Mouse (Mus musculus): ENCODE results near the gene Tiam1. TPM values are rescaled to one million over a fixed set of nuclear protein-coding genes. Genes with fewer than 3 reads are reported as not detected.
A peak's percentile ranks its signal among the peaks of the same experiment; 100 is the strongest.

The Tiam1 gene
- polyA plus RNA-seq, 1 experiment from 2014 or later: 18.4 TPM

- Histone ChIP-seq H3K4me3 (no peak overlapping the region), H3K27me3 (ENCODE audit: poor library complexity, severe bottlenecking) (no peaks in the 10 kb centered on the region), H3K9me3 (no peaks in the 10 kb centered on the region), H3K4me1 (peaks cover 32% of the 10 kb centered on the region), H3K36me3 (replicated peaks) (peaks cover 11% of the 10 kb centered on the region), H3K27ac (no peak overlapping the region)
- DNase-seq (ENCODE audit: extremely low spot score, low spot score): no peak
- WGBS: 100% methylated on average over 1 of the region's 1 CpGs
Measured at GRCm38 (mm10) chr16:89948040-89948439, 195.5 kb downstream of the Tiam1 start.

- H3K36me3 ChIP-seq (replicated peaks): no peaks in the 10 kb centered on the region
- WGBS: 95% methylated on average over 11 of the region's 11 CpGs
- no peaks in the 10 kb centered on the region for H3K27me3 ChIP-seq (ENCODE audit: poor library complexity, severe bottlenecking)
- H3K4me1 ChIP-seq: peaks cover 41% of the 10 kb centered on the region
- no peak for DNase-seq (ENCODE audit: extremely low spot score, low spot score)
- H3K9me3 ChIP-seq: no peaks in the 10 kb centered on the region
- no peak overlapping the region for H3K4me3 ChIP-seq
- no peak overlapping the region for H3K27ac ChIP-seq
Measured at GRCm38 (mm10) chr16:89946816-89947215, 196.8 kb downstream of the Tiam1 start.

DNA sequence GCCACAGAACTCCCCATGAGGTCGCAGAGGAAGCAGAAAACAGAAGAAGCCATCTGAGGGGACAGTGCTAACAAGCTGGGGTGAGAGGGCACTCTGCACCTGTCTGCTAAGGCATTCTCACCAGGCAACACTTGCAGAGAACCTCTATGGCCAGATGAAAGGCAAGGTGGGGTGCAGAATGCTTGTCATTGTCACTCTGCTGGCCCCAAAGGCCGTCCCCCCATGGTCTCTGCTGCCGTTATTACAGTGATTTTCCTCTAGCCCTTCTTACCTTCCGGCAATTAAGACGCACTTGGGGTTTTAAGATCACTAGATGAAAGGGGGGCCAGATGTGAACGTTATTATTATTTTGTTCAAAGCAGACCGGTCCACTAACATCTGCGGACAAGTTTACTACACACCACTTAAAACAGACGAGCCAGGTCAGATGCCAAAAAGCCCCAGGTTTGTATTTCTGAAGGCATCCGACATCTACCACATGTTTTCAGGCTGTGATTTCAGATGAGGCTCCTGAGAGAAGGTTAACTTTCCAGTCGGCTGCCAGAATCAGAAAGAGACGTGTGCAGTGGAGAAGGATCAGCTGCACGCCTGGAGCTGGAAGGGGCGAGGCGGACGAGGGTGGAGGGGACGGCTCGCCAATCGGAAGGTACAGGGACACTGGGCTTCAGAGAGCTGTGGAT is 198.8 kb downstream of the Tiam1 start:
- no peak for DNase-seq (ENCODE audit: extremely low spot score, low spot score)
- H3K27me3 ChIP-seq (ENCODE audit: poor library complexity, severe bottlenecking): no peaks in the 10 kb centered on the region
- peaks cover 5% of the 10 kb centered on the region; the same call in 1 of the 2 replicates for H3K9me3 ChIP-seq
- H3K4me3 ChIP-seq: peak overlapping the region; percentile 27
- H3K27ac ChIP-seq: peak overlapping the region; percentile 62
- peaks cover 37% of the 10 kb centered on the region for H3K4me1 ChIP-seq
- H3K36me3 ChIP-seq (replicated peaks): peaks cover 4% of the 10 kb centered on the region
- WGBS: 37% methylated on average over 19 of the region's 19 CpGs

DNA sequence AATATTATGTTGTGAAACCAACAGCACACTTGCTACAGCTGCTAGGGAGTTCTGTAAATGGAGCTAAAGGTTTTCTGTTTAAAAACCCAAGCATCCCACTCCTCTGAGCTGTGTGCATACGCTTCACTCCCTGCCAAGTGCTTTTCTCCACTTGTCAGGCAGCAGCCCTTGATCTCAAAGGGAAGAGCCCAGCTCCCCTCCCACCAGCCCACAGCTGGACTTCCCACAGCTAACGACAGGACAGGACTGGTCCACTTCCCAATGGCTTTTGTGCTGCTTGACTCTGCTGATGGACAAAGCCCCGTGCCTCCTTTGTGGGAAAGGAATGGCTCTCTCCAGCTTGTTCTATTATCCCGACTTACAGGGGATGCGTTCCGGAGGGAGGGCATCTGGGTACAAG is 199.5 kb downstream of the Tiam1 start:
- peak overlapping the region; percentile 62 for H3K27ac ChIP-seq
- H3K9me3 ChIP-seq: peaks cover 5% of the 10 kb centered on the region; the same call in 1 of the 2 replicates
- H3K4me3 ChIP-seq: peak overlapping the region; percentile 27
- WGBS: 6% methylated on average over 6 of the region's 6 CpGs
- no peaks in the 10 kb centered on the region for H3K27me3 ChIP-seq (ENCODE audit: poor library complexity, severe bottlenecking)
- DNase-seq (ENCODE audit: extremely low spot score, low spot score): peak; percentile 62
- peaks cover 4% of the 10 kb centered on the region for H3K36me3 ChIP-seq (replicated peaks)
- peaks cover 41% of the 10 kb centered on the region for H3K4me1 ChIP-seq

GRCm38 (mm10) chr16:89943267-89943971 is 200.2 kb downstream of the Tiam1 start:
- peaks cover 48% of the 10 kb centered on the region for H3K4me1 ChIP-seq
- no peak for DNase-seq (ENCODE audit: extremely low spot score, low spot score)

DNA sequence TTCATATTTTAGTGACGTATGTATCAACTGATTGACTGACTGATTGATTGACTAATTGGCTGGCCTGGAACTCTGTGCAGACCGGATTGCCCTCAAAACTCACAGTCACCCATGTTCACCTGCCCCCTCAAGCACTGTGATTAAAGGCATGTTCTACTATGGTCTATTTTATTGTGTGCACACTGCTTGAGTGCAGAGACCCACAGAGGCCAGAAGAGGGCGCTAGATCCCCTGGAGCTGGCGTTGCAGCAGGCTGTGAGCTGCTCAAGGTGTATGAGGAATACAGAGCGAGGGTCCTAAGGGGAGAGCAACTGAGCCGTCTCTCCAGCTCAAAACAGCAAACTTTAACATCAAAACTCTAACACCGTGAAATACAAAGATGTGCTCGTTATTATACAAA is 202.9 kb downstream of the Tiam1 start:
- H3K4me1 ChIP-seq: peaks cover 50% of the 10 kb centered on the region
- no peak for DNase-seq (ENCODE audit: extremely low spot score, low spot score)
- H3K27me3 ChIP-seq (ENCODE audit: poor library complexity, severe bottlenecking): no peaks in the 10 kb centered on the region
- H3K9me3 ChIP-seq: peaks cover 5% of the 10 kb centered on the region; the same call in 1 of the 2 replicates
- peaks cover 4% of the 10 kb centered on the region for H3K36me3 ChIP-seq (replicated peaks)
- no peak overlapping the region for H3K27ac ChIP-seq
- H3K4me3 ChIP-seq: no peak overlapping the region
- 85% methylated on average over 8 of the region's 8 CpGs for WGBS

More at GRCm38 (mm10) chr16:89943267-89943971, 200.2 kb downstream of the Tiam1 start:
- Histone ChIP-seq H3K27ac (peak overlapping the region; percentile 62), H3K4me3 (peak overlapping the region; percentile 27), H3K27me3 (ENCODE audit: poor library complexity, severe bottlenecking) (no peaks in the 10 kb centered on the region), H3K9me3 (peaks cover 5% of the 10 kb centered on the region; the same call in 1 of the 2 replicates), H3K36me3 (replicated peaks) (peaks cover 4% of the 10 kb centered on the region)
- WGBS: 13% methylated on average over 19 of the region's 19 CpGs

DNA sequence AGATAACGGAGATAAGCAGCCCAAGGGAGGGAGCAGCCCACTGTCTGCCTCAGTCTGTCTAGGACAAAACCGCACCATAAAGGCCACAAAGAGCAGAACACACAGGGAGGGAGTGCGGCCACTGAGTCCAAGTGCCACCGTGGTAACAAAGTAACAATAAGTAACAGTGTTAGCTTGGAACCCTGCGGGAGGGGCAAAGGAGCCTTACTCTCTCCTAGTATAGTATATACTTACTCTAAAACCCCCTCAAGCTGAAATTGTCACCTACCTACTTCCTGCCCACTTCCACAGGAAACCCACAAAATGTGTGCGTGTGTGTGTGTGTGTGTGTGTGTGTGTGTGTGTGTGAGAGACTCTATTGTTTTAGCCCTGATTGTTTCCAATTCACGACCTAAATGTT is 205.3 kb downstream of the Tiam1 start:
- H3K4me3 ChIP-seq: no peak overlapping the region
- no peaks in the 10 kb centered on the region for H3K27me3 ChIP-seq (ENCODE audit: poor library complexity, severe bottlenecking)
- 59% methylated on average over 7 of the region's 7 CpGs for WGBS
- peaks cover 5% of the 10 kb centered on the region; the same call in 1 of the 2 replicates for H3K9me3 ChIP-seq
- no peak for DNase-seq (ENCODE audit: extremely low spot score, low spot score)
- peaks cover 26% of the 10 kb centered on the region for H3K4me1 ChIP-seq
- H3K36me3 ChIP-seq (replicated peaks): peaks cover 4% of the 10 kb centered on the region
- no peak overlapping the region for H3K27ac ChIP-seq

DNA sequence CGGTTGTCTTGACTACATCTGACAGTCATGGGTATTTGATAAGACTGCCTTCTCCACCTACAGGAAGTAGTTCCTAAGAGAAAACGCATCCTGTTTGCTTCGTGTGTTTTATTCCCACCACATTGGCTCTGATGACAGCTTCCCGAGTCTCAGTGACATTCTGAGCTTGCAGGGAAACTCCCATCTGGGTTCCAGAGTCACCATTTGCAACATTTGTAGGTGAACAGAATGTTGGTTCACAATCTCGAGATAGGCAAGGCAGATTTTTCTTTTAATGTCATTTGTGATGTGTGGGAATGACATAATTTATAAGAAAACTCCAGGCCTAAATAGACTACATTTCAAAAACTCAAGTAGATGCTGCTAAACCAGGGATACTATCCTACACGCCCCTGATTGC is 207.0 kb downstream of the Tiam1 start:
- 83% methylated on average over 6 of the region's 6 CpGs for WGBS
- no peak for DNase-seq (ENCODE audit: extremely low spot score, low spot score)
- no peak overlapping the region for H3K4me3 ChIP-seq
- H3K27me3 ChIP-seq (ENCODE audit: poor library complexity, severe bottlenecking): no peaks in the 10 kb centered on the region
- H3K9me3 ChIP-seq: peaks cover 5% of the 10 kb centered on the region; the same call in 1 of the 2 replicates
- H3K27ac ChIP-seq: no peak overlapping the region
- H3K36me3 ChIP-seq (replicated peaks): peaks cover 4% of the 10 kb centered on the region
- H3K4me1 ChIP-seq: peaks cover 15% of the 10 kb centered on the region

GRCm38 (mm10) chr16:89935398-89935797 is 208.2 kb downstream of the Tiam1 start:
- WGBS: 91% methylated on average over 12 of the region's 12 CpGs
- DNase-seq (ENCODE audit: extremely low spot score, low spot score): no peak

DNA sequence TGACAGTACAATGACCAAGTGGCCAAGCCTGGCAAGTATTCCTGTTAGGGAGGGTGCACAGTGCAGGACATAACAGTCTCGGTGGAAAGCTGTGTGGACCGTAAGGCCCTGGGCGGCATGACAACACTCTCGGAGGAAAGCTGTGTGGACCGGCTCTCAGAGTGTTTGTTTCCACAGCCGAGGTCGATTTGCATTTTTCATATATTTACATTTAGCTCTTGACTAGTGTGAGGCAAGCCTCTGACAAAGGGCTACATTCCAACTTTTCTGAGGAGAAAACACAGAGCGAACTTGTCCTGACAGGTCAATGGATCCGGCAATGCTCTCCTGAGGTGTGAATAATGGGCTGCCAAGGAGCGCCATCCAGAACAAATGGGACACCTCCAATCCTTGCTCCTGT is 209.0 kb downstream of the Tiam1 start:
- 91% methylated on average over 10 of the region's 10 CpGs for WGBS
- Histone ChIP-seq H3K4me1 (peaks cover 15% of the 10 kb centered on the region), H3K36me3 (replicated peaks) (no peaks in the 10 kb centered on the region), H3K27me3 (ENCODE audit: poor library complexity, severe bottlenecking) (no peaks in the 10 kb centered on the region), H3K9me3 (no peaks in the 10 kb centered on the region), H3K27ac (no peak overlapping the region), H3K4me3 (no peak overlapping the region)
- DNase-seq (ENCODE audit: extremely low spot score, low spot score): no peak

More at GRCm38 (mm10) chr16:89935398-89935797, 208.2 kb downstream of the Tiam1 start:
- Histone ChIP-seq H3K4me3 (no peak overlapping the region), H3K36me3 (replicated peaks) (no peaks in the 10 kb centered on the region), H3K27ac (no peak overlapping the region), H3K27me3 (ENCODE audit: poor library complexity, severe bottlenecking) (no peaks in the 10 kb centered on the region), H3K9me3 (no peaks in the 10 kb centered on the region), H3K4me1 (peaks cover 15% of the 10 kb centered on the region)

- Histone ChIP-seq H3K27ac (no peak overlapping the region), H3K9me3 (no peaks in the 10 kb centered on the region), H3K36me3 (replicated peaks) (no peaks in the 10 kb centered on the region), H3K4me1 (peaks cover 10% of the 10 kb centered on the region), H3K4me3 (no peak overlapping the region), H3K27me3 (ENCODE audit: poor library complexity, severe bottlenecking) (no peaks in the 10 kb centered on the region)
- no peak for DNase-seq (ENCODE audit: extremely low spot score, low spot score)
- WGBS: 88% methylated on average over 7 of the region's 7 CpGs
Measured at GRCm38 (mm10) chr16:89933976-89934375, 209.6 kb downstream of the Tiam1 start.

- DNase-seq (ENCODE audit: extremely low spot score, low spot score): no peak
- Histone ChIP-seq H3K36me3 (replicated peaks) (no peaks in the 10 kb centered on the region), H3K9me3 (no peaks in the 10 kb centered on the region), H3K4me1 (peaks cover 13% of the 10 kb centered on the region), H3K4me3 (no peak overlapping the region), H3K27ac (no peak overlapping the region), H3K27me3 (ENCODE audit: poor library complexity, severe bottlenecking) (no peaks in the 10 kb centered on the region)
- 86% methylated on average over 7 of the region's 7 CpGs for WGBS
Measured at GRCm38 (mm10) chr16:89928611-89929010, 215.0 kb downstream of the Tiam1 start.

DNA sequence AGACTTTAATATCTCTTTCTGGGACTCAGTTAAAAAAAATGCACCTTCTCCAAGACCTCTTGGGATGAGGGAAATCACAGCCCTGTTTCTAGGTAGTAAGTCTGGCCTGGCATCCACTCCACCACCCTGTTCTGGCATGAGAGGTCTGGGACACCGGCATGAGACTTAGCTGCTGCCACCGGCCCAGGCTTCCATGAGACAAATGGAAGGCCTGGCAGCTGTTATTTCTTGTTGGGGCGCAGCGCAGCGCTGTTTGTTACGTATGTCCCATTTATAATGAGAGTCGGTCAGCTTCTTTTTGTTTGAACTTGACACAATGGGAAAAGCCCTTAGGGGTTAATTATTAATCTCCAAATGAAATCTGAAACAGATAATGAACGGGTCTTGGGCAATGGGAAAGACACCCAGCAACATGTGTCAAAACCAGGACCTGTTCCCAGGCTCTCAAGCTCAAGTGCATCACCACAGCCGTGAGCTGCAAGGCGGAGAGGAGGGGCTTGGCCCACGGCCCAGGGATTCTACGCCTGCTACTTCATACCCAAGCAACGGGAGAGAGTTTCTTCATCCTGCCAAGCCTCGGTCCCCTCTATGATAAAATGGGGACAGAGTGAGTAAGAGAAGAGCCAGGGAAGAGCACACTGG is 219.2 kb downstream of the Tiam1 start:
- 82% methylated on average over 14 of the region's 14 CpGs for WGBS
- Histone ChIP-seq H3K27me3 (ENCODE audit: poor library complexity, severe bottlenecking) (no peaks in the 10 kb centered on the region), H3K9me3 (no peaks in the 10 kb centered on the region), H3K4me1 (peaks cover 35% of the 10 kb centered on the region), H3K4me3 (no peak overlapping the region), H3K36me3 (replicated peaks) (no peaks in the 10 kb centered on the region), H3K27ac (peak overlapping the region; percentile 8; the same call in 1 of the 2 replicates)
- no peak for DNase-seq (ENCODE audit: extremely low spot score, low spot score)

Measured in forebrain, embryonic 10.5 days (tissue).